Mouse (Mus musculus) lung, adult 2 months (tissue): ENCODE results near the gene Myrip.

ENCODE experiments used
- CTCF ChIP-seq: fragments of 200-500 bp; IDR thresholded peaks from 2 replicates; pipeline ENCODE4 v1.5.1; 2011; ENCODE audit warnings: mild to moderate bottlenecking, low read length, control low read depth; ENCODE audit not compliant: insufficient read depth
- POLR2A ChIP-seq: fragments of 200-500 bp; IDR thresholded peaks from 2 replicates; pipeline ENCODE4 v1.6.1; 2011; ENCODE audit warnings: low read depth, mild to moderate bottlenecking, control low read depth, low read length, borderline replicate concordance; ENCODE audit errors: extremely low read depth

GRCm38 (mm10) chr9:120518946-120519345 is 217.6 kb downstream of the Myrip start:
- TF ChIP-seq CTCF (no peak), POLR2A (no peak)
